Mouse (Mus musculus) C2C12 (cell line): ENCODE data around the gene Ass1. TPM values are rescaled to one million over a fixed set of nuclear protein-coding genes. Genes with fewer than 3 reads are reported as not detected.
A peak's percentile ranks its signal among the peaks of the same experiment; 100 is the strongest.

ENCODE experiments used
- H3K27me3 ChIP-seq: one replicate; pipeline ENCODE4 v1.6.1; 2011; ENCODE audit not compliant: control insufficient read depth, insufficient read depth, insufficient read length
- H3K36me3 ChIP-seq: one replicate; pipeline ENCODE4 v1.6.1; 2011; ENCODE audit not compliant: control insufficient read depth, insufficient read depth
- H3K4me3 ChIP-seq: one replicate; pipeline ENCODE4 v1.5.1; 2011; ENCODE audit warnings: mild to moderate bottlenecking, control low read depth; ENCODE audit not compliant: poor library complexity, insufficient read depth, severe bottlenecking
- H3K79me2 ChIP-seq: one replicate; pipeline ENCODE4 v1.6.1; 2011; ENCODE audit not compliant: control insufficient read depth, insufficient read depth
- H3K79me3 ChIP-seq: one replicate; pipeline ENCODE4 v1.6.1; 2011; ENCODE audit warnings: low read depth, control low read depth
- H3ac ChIP-seq: one replicate; pipeline ENCODE3; 2011; ENCODE audit warnings: low read depth; ENCODE audit not compliant: control insufficient read depth, insufficient read length
- CEBPB ChIP-seq: IDR thresholded peaks from one replicate; pipeline ENCODE4 v1.6.1; 2011; ENCODE audit warnings: low read depth, mild to moderate bottlenecking, control low read depth, moderate library complexity
- CTCF ChIP-seq: IDR thresholded peaks from one replicate; pipeline ENCODE4 v1.5.1; 2011; ENCODE audit not compliant: control insufficient read depth, insufficient read depth, insufficient read length
- FOSL1 ChIP-seq: IDR thresholded peaks from one replicate; pipeline ENCODE4 v1.8.0; 2011; ENCODE audit warnings: mild to moderate bottlenecking, low read length; ENCODE audit not compliant: poor library complexity, insufficient read depth, severe bottlenecking
- MAX ChIP-seq: IDR thresholded peaks from one replicate; pipeline ENCODE4 v1.6.1; 2011; ENCODE audit warnings: mild to moderate bottlenecking, control low read depth
- MYOD1 ChIP-seq: IDR thresholded peaks from one replicate; pipeline ENCODE4 v1.6.1; 2011; ENCODE audit warnings: low read depth; ENCODE audit not compliant: control insufficient read depth, insufficient read length
- MYOG ChIP-seq: IDR thresholded peaks from one replicate; pipeline ENCODE4 v1.6.1; 2011; ENCODE audit not compliant: control insufficient read depth, insufficient read length; ENCODE audit errors: extremely low read depth
- USF1 ChIP-seq: IDR thresholded peaks from one replicate; pipeline ENCODE4 v1.6.1; 2011; ENCODE audit warnings: low read depth, mild to moderate bottlenecking, control low read depth, moderate library complexity
- polyA plus RNA-seq: library from polyadenylated mRNA; unstranded; fragments of >200 nt; fragmentation: generic; extraction: Trizol; gene quantifications from one replicate; pipeline ENCODE4 v1.2.1, GENCODE M21; 2012; ENCODE audit warnings: missing spikeins

Ass1 gene
- polyA plus RNA-seq, 1 experiment, result 248 TPM

DNA sequence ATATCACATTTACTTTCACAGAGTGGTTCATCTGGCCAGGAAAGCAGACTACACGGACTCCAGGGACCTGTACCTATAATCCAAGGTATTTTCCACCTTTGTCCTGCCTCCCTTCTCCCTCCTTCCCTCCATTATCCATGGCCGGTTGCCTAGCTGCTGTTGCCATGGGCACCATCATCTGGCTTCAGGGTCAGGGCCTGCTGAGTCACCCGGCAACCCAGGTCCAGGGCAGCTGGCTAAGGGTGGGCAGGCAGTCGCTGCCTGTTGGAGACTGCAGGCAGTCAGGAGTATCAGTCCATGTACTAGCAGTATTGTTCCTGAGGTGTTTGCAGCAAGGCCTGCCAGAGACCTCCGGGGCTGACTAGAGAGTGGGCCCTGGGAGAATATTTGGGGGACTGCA is 4.7 kb downstream of the Ass1 start:
- TF ChIP-seq CEBPB, result no peak
- TF ChIP-seq MYOG, result no peak
- no peak for TF ChIP-seq FOSL1
- TF ChIP-seq CTCF, result no peak
- TF ChIP-seq USF1, result no peak
- no peak for TF ChIP-seq MYOD1
- TF ChIP-seq MAX, result no peak
- no peaks in the 10 kb centered on the region for H3K79me3 ChIP-seq

DNA sequence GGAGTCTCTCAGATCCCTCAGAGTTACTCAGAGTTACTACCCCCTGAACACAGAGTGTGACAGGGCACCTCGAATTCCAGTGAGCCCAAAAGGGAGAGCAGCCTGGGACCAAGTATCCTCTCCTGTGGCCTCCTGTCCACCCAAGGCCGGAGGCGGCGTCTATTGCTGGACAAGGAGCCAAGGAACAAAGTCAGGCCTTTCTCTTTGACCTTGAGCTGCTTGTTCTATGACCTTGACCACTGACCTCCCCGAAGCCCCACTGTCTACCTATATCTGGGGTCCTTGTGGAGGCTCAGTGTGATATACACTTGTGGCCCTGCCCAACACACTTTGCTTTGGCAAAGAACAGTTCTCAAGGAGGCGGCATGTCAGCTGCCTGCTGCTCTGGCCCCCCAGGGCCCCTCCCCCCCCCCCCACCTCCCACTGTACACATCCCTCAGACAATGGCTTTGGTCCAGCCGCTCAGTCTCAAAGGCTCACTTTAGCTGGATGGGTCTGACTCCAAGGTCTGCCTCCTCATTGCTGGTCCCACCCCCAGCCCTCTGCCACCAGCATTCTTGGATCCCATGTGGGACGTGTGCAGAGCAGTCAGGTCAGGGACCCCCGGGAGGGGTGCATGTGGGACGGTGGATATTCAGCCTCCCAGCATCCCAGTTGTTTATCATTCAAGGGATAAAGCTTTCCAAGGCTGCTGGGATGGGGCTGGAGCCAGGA is 6.3 kb downstream of the Ass1 start:
- peaks cover 11% of the 10 kb centered on the region for H3K79me2 ChIP-seq
- H3K79me3 ChIP-seq, result no peaks in the 10 kb centered on the region
- no peaks in the 10 kb centered on the region for H3K27me3 ChIP-seq
- H3ac ChIP-seq, result no peak overlapping the region
- H3K36me3 ChIP-seq, result peaks cover 26% of the 10 kb centered on the region
- H3K4me3 ChIP-seq, result no peak overlapping the region
- TF ChIP-seq MAX, result no peak
- TF ChIP-seq FOSL1, result no peak
- no peak for TF ChIP-seq CEBPB
- TF ChIP-seq USF1, result no peak
- no peak for TF ChIP-seq CTCF
- no peak for TF ChIP-seq MYOD1
- TF ChIP-seq MYOG, result no peak

More for the DNA sequence above, 4.7 kb downstream of the Ass1 start:
- no peak overlapping the region for H3ac ChIP-seq
- peaks cover 25% of the 10 kb centered on the region for H3K36me3 ChIP-seq
- peaks cover 21% of the 10 kb centered on the region for H3K79me2 ChIP-seq
- H3K27me3 ChIP-seq, result no peaks in the 10 kb centered on the region
- H3K4me3 ChIP-seq, result no peak overlapping the region

DNA sequence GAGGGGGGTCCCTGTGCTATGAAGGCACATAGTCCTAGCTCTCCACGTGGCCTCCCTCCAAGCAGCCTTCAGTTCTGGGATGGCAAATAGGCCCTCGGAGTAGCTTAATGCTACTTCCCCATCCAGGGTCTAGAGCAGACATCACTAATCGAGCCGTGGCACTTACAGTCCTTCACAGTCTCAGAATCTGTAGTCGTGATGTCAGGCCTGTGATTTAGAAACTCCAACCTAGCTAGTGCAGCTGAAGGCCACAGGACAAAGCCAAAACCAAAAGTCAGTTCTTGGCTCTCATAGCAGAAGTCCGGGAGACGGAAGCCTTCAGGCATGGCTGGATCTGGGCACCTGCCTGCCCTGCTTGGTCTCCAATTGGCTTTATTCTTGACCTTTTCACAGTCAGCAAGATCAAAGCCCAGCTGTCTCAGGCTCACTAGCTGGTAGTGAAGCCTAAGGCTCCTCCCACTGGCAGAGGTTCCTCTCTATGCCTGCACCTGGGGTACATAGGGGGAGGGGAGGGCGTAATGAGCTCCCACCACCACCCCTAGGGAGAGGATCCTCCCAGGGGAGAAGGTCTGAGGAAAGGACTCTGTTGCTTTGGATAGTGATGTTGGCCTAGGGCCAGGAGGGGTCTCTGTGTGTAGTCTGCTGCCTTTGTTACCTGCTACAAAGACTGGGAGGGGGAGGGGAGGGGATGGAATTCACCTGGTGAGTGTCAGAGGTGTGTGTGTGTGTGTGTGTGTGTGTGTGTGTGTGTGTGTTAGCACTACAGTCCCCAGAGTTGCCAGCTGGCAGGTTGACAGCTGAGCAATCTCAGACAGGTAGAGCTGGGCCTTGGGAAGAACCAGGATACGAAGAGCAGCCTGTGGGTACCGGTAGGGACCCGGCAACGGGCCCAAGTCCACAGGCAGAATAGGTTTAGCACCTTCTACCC is 7.5 kb downstream of the Ass1 start:
- peaks cover under 1% of the 10 kb centered on the region for H3K79me2 ChIP-seq
- no peak for TF ChIP-seq CEBPB
- TF ChIP-seq MYOG, result no peak
- TF ChIP-seq USF1, result no peak
- TF ChIP-seq FOSL1, result no peak
- no peak for TF ChIP-seq MYOD1
- no peak for TF ChIP-seq CTCF
- TF ChIP-seq MAX, result no peak
- H3K36me3 ChIP-seq, result peaks cover 38% of the 10 kb centered on the region
- no peak overlapping the region for H3K4me3 ChIP-seq
- H3K27me3 ChIP-seq, result no peaks in the 10 kb centered on the region
- H3K79me3 ChIP-seq, result no peaks in the 10 kb centered on the region
- no peak overlapping the region for H3ac ChIP-seq

DNA sequence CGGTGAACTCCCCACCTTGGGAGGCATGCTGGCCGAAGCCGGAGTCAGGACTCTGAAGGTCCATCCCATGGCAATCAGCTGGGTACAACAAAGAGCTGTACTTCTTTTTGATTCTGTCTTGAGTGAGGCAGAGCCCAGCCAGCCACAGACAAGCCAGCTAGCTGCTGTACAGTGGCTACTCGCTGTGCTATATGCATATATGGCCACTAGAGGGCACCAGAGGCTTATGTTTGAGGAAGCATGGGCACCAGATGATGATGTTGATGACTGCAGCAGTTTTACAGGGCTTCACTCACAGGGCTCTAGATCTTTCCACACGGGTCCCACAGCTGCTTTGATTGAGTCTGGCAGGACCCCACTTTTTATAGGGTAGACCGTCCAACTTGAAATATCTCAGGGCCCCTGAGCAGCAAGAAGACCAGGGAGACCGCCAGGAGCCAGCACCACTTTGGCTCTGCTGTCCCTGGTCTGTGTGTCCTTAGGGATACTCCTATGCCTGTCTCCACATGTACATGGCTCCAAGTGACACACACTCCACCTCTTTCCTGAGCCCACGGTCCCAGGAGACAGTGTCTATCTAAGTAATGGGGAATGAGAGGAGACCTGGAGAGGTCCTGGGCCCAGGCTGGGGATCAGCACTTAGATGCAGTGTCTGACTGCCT is 13.0 kb downstream of the Ass1 start:
- Histone ChIP-seq H3K79me2 (no peaks in the 10 kb centered on the region), H3K36me3 (peaks cover 59% of the 10 kb centered on the region), H3K27me3 (no peaks in the 10 kb centered on the region), H3K4me3 (no peak overlapping the region), H3ac (no peak overlapping the region), H3K79me3 (no peaks in the 10 kb centered on the region)
- TF ChIP-seq USF1, result no peak
- no peak for TF ChIP-seq FOSL1
- TF ChIP-seq MAX, result peak; percentile 81
- TF ChIP-seq CEBPB, result no peak
- TF ChIP-seq MYOD1, result no peak
- peak; percentile 88 for TF ChIP-seq CTCF
- no peak for TF ChIP-seq MYOG

DNA sequence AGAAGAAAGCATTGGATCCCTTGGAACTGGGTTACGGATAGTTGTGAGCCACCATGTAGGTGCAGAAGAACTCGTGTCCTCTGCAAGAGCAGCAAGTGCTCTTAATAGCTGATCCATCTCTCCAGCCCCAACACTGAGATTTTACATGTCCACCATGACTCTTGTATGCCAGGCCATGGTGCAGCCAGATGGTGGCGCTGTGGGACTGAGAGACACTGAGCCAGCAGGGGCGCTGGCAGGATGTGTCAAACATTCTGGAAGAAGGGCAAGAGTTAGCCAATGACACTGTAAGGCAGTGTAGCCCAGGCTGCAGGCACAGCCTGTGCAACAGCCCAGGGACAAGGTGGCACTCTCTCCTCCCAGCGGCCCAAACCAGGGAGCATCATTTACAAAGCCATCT is 14.2 kb downstream of the Ass1 start:
- Histone ChIP-seq H3ac (no peak overlapping the region), H3K79me2 (no peaks in the 10 kb centered on the region), H3K79me3 (no peaks in the 10 kb centered on the region), H3K4me3 (no peak overlapping the region), H3K36me3 (peaks cover 67% of the 10 kb centered on the region), H3K27me3 (no peaks in the 10 kb centered on the region)
- TF ChIP-seq MYOG, result no peak
- no peak for TF ChIP-seq FOSL1
- peak; percentile 82 for TF ChIP-seq CTCF
- no peak for TF ChIP-seq USF1
- no peak for TF ChIP-seq CEBPB
